Mouse (Mus musculus): ENCODE results near the gene Cog1.

Cog1 gene

GRCm38 (mm10) chr11:113621001-113621400 is 28.0 kb upstream of the Cog1 start:
- no peaks in the 10 kb centered on the region for H3K27me3 ChIP-seq (ENCODE audit: control insufficient read depth, insufficient read depth, low read length, poor library complexity, severe bottlenecking)
- no peak for DNase-seq (ENCODE audit: low read depth, low spot score)
- H3K36me3 ChIP-seq (ENCODE audit: control insufficient read depth, insufficient read depth, low read length, poor library complexity, severe bottlenecking) = no peaks in the 10 kb centered on the region

GRCm38 (mm10) chr11:113622028-113622427 is 26.9 kb upstream of the Cog1 start:
- no peaks in the 10 kb centered on the region for H3K27me3 ChIP-seq (ENCODE audit: control insufficient read depth, insufficient read depth, low read length, poor library complexity, severe bottlenecking)
- DNase-seq (ENCODE audit: low read depth, low spot score) = no peak
- H3K36me3 ChIP-seq (ENCODE audit: control insufficient read depth, insufficient read depth, low read length, poor library complexity, severe bottlenecking) = no peaks in the 10 kb centered on the region

- no peak for DNase-seq (ENCODE audit: low read depth, low spot score)
- Histone ChIP-seq H3K36me3 (ENCODE audit: control insufficient read depth, insufficient read depth, low read length, poor library complexity, severe bottlenecking) (no peaks in the 10 kb centered on the region), H3K27me3 (ENCODE audit: control insufficient read depth, insufficient read depth, low read length, poor library complexity, severe bottlenecking) (no peaks in the 10 kb centered on the region)
Observed at GRCm38 (mm10) chr11:113625437-113625836, 23.5 kb upstream of the Cog1 start.

- H3K36me3 ChIP-seq (ENCODE audit: control insufficient read depth, insufficient read depth, low read length, poor library complexity, severe bottlenecking) = no peaks in the 10 kb centered on the region
- peak; percentile 58 for DNase-seq (ENCODE audit: low read depth, low spot score)
- H3K27me3 ChIP-seq (ENCODE audit: control insufficient read depth, insufficient read depth, low read length, poor library complexity, severe bottlenecking) = no peaks in the 10 kb centered on the region
Observed at GRCm38 (mm10) chr11:113627785-113628184, 21.2 kb upstream of the Cog1 start.

GRCm38 (mm10) chr11:113630642-113631041 is 18.3 kb upstream of the Cog1 start:
- Histone ChIP-seq H3K36me3 (ENCODE audit: control insufficient read depth, insufficient read depth, low read length, poor library complexity, severe bottlenecking) (no peaks in the 10 kb centered on the region), H3K27me3 (ENCODE audit: control insufficient read depth, insufficient read depth, low read length, poor library complexity, severe bottlenecking) (no peaks in the 10 kb centered on the region)
- no peak for DNase-seq (ENCODE audit: low read depth, low spot score)

GRCm38 (mm10) chr11:113631302-113631701 is 17.7 kb upstream of the Cog1 start:
- Histone ChIP-seq H3K27me3 (ENCODE audit: control insufficient read depth, insufficient read depth, low read length, poor library complexity, severe bottlenecking) (no peaks in the 10 kb centered on the region), H3K36me3 (ENCODE audit: control insufficient read depth, insufficient read depth, low read length, poor library complexity, severe bottlenecking) (no peaks in the 10 kb centered on the region)
- DNase-seq (ENCODE audit: low read depth, low spot score) = no peak

GRCm38 (mm10) chr11:113631862-113632261 is 17.1 kb upstream of the Cog1 start:
- Histone ChIP-seq H3K36me3 (ENCODE audit: control insufficient read depth, insufficient read depth, low read length, poor library complexity, severe bottlenecking) (no peaks in the 10 kb centered on the region), H3K27me3 (ENCODE audit: control insufficient read depth, insufficient read depth, low read length, poor library complexity, severe bottlenecking) (no peaks in the 10 kb centered on the region)
- no peak for DNase-seq (ENCODE audit: low read depth, low spot score)

GRCm38 (mm10) chr11:113632303-113632702 is 16.7 kb upstream of the Cog1 start:
- no peaks in the 10 kb centered on the region for H3K36me3 ChIP-seq (ENCODE audit: control insufficient read depth, insufficient read depth, low read length, poor library complexity, severe bottlenecking)
- no peak for DNase-seq (ENCODE audit: low read depth, low spot score)
- H3K27me3 ChIP-seq (ENCODE audit: control insufficient read depth, insufficient read depth, low read length, poor library complexity, severe bottlenecking) = no peaks in the 10 kb centered on the region

GRCm38 (mm10) chr11:113633398-113633797 is 15.6 kb upstream of the Cog1 start:
- Histone ChIP-seq H3K36me3 (ENCODE audit: control insufficient read depth, insufficient read depth, low read length, poor library complexity, severe bottlenecking) (no peaks in the 10 kb centered on the region), H3K27me3 (ENCODE audit: control insufficient read depth, insufficient read depth, low read length, poor library complexity, severe bottlenecking) (no peaks in the 10 kb centered on the region)
- DNase-seq (ENCODE audit: low read depth, low spot score) = no peak

GRCm38 (mm10) chr11:113634699-113635121 is 14.3 kb upstream of the Cog1 start:
- DNase-seq (ENCODE audit: low read depth, low spot score) = no peak
- H3K36me3 ChIP-seq (ENCODE audit: control insufficient read depth, insufficient read depth, low read length, poor library complexity, severe bottlenecking) = no peaks in the 10 kb centered on the region
- no peaks in the 10 kb centered on the region for H3K27me3 ChIP-seq (ENCODE audit: control insufficient read depth, insufficient read depth, low read length, poor library complexity, severe bottlenecking)

GRCm38 (mm10) chr11:113638680-113639079 is 10.3 kb upstream of the Cog1 start:
- DNase-seq (ENCODE audit: low read depth, low spot score) = no peak
- Histone ChIP-seq H3K27me3 (ENCODE audit: control insufficient read depth, insufficient read depth, low read length, poor library complexity, severe bottlenecking) (no peaks in the 10 kb centered on the region), H3K36me3 (ENCODE audit: control insufficient read depth, insufficient read depth, low read length, poor library complexity, severe bottlenecking) (no peaks in the 10 kb centered on the region)

GRCm38 (mm10) chr11:113645181-113645580 is 3.8 kb upstream of the Cog1 start:
- Histone ChIP-seq H3K27me3 (ENCODE audit: control insufficient read depth, insufficient read depth, low read length, poor library complexity, severe bottlenecking) (no peaks in the 10 kb centered on the region), H3K36me3 (ENCODE audit: control insufficient read depth, insufficient read depth, low read length, poor library complexity, severe bottlenecking) (no peaks in the 10 kb centered on the region)
- DNase-seq (ENCODE audit: low read depth, low spot score) = no peak

GRCm38 (mm10) chr11:113648152-113648551 is 817 bp upstream of the Cog1 start:
- H3K27me3 ChIP-seq (ENCODE audit: control insufficient read depth, insufficient read depth, low read length, poor library complexity, severe bottlenecking) = no peaks in the 10 kb centered on the region
- no peaks in the 10 kb centered on the region; the same call in 1 of the 2 replicates for H3K36me3 ChIP-seq (ENCODE audit: control insufficient read depth, insufficient read depth, low read length, poor library complexity, severe bottlenecking)
- peak; percentile 89 for DNase-seq (ENCODE audit: low read depth, low spot score)

GRCm38 (mm10) chr11:113649353-113650210 is 613 bp downstream of the Cog1 start, which contains the start of gene Slc39a11:
TSS of gene Slc39a11 (minus strand) at chr11:113650079.
- peak; percentile 74 for DNase-seq (ENCODE audit: low read depth, low spot score)
- Histone ChIP-seq H3K36me3 (ENCODE audit: control insufficient read depth, insufficient read depth, low read length, poor library complexity, severe bottlenecking) (no peaks in the 10 kb centered on the region; the same call in 1 of the 2 replicates), H3K27me3 (ENCODE audit: control insufficient read depth, insufficient read depth, low read length, poor library complexity, severe bottlenecking) (no peaks in the 10 kb centered on the region)

GRCm38 (mm10) chr11:113651206-113651906 is 2.4 kb downstream of the Cog1 start:
- H3K27me3 ChIP-seq (ENCODE audit: control insufficient read depth, insufficient read depth, low read length, poor library complexity, severe bottlenecking) = no peaks in the 10 kb centered on the region
- DNase-seq (ENCODE audit: low read depth, low spot score) = peak; percentile 32

More at GRCm38 (mm10) chr11:113651206-113651906, 2.4 kb downstream of the Cog1 start:
- no peaks in the 10 kb centered on the region; the same call in 1 of the 2 replicates for H3K36me3 ChIP-seq (ENCODE audit: control insufficient read depth, insufficient read depth, low read length, poor library complexity, severe bottlenecking)
